Mouse (Mus musculus) heart, adult 18-20 months (tissue): ENCODE measurements around the gene Efcab11. TPM values are rescaled to one million over a fixed set of nuclear protein-coding genes. Genes with fewer than 3 reads are reported as not detected.

ENCODE experiments used
- DNase-seq, 2 experiments: peaks; one replicate each; pipeline ENCODE4 v3.0.0; 2021 to 2022; ENCODE audit warnings: mixed read lengths in 1 of 2
- long read RNA-seq, 2 experiments: library from polyadenylated mRNA; stranded (forward); transcript quantifications; one replicate each; pipeline ENCODE4 v2.0.0; 2021
- total RNA-seq, 2 experiments: library from RNA; stranded (reverse); gene quantifications; 2 replicates each; pipeline ENCODE4 v1.2.3; 2021

Gene Efcab11
- total RNA-seq = not detected
- long read RNA-seq, experiment 1, partial matches to known transcripts = 0 of 1 reads
- long read RNA-seq, experiment 1, other reads (novel, unspliced or antisense) = 1 of 1 reads
- long read RNA-seq, experiment 2 = 0 reads

DNA sequence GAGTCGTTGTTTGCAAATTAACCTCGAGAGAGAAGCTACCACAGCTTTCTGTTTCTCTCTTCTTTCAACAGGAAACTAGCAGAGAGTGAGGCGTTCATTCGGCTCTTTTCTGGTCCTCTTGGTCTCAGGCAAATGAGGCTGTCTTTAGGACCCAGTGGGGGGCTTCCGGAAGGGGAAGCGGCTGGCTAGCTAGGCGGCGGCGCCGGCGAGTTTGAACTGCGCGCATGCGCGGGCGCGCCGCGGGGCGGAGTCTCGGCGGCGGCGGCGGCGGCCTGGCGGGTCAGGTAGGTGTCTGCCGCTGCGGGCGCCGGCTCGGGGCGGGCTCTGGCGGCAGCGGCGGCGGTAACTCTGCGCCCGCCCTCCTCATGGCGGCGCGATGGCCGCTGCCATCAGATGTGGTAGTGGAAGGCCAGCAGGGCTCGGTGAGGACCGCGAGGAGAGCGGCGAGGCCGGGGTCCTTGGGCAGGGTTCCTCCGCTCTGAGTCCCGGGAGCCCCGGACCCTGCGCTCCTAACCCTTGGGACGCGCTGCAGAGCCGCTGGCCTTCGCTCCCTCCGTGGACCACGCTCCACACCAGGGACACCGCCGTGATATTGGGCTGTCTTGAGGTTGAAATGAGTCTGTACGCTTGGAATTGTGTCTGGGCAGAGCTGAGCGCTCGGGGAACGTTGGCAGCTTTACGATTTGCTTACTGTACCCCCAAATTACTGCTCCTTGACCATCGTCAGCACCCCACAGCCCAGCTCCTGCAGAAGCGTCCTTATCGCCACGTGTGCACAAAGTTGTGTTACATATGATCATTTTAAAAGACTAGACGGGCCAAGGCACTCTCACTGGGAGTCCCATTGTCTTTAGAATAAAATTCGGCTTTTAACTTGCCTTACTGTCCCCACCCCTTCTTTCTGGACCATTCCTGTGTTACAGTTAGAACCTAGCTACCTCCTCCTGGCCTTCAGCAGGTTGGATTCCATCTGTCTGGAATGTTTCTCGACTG, at the start of gene Efcab11, which contains the start of gene Tdp1:
TSS of gene Efcab11 (minus strand) at position 171 of the 993 bp plus-strand sequence.
TSS of gene Tdp1 (plus strand) at position 249 of the 993 bp plus-strand sequence.
- DNase-seq = peak; percentile 93 to 95

DNA sequence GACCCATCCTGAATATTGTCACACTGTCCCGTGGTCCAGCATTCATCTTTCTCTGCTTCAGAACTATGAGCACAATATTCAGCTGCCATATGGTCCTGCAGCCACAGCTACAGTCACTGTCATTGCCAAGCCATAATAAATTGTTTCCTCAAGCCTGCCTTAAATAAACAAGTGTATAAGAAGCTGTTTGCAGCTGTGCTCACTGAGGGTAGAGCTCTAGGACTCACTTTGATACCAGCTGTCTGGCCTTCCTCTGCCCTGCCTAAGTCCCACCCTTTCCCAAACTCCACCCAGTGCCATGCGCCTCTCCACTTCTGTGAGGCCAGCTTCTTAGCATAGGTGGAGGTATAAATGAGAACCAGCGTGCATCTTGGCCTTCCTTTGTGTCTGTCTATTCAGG, 49.4 kb upstream of the Efcab11 start:
- DNase-seq = no peak

DNA sequence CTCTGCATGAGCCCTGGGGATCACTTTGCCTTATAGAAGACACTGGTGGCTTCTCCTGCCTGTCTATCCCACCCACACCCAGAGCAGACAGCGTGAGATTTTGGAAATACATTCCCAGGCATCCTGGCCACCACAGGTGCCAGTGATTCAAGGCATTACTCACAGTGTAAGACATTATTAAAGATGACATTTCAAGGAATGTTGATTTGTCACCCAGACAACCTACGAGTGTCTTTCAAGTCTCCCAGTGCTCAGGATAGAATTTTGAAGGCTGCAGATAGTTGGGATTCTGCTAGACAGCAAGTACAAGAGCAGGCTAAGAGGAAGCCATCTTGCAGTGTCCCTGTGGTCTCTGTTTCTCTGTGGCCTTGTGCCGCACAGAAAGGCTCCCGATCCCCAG, 48.0 kb upstream of the Efcab11 start:
- DNase-seq = no peak

DNA sequence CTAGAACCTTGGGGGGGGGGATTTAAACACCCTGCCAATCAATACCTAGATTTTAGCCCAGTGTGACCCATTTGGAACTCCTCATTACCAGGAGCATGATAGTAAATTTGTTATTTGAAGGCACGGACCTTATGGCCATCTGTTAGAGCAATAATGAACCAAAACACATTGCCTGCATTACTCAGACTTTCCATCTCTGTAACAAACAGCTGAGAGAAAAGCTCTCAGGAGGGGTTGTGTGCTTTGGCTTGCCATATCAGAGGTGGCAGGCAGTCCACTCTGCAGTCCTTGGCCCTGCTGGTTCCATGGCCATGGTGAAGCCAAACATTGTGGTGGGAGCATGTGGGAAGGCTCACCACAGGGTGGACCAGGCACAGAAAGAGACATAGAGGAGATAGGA, 44.9 kb upstream of the Efcab11 start:
- no peak for DNase-seq

DNA sequence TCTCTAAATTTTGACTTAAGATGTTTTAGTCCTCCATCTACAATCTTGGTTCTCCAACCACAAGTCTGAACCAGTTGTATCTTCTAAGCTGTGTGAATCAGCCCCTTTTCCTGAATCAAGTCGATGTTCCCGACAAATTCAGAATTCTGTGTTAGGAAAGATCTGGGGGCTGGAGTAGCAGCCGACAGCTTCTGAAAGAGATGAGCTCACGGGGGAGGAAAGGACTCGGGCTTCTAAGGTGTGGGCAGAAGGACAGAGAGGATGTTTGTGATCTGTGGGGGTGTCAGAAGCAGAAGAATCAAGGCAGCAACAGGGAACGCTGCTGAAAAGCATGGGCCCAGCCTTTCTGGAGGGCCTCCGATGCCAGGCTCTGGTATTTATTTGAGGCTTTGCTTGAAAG, 44.1 kb upstream of the Efcab11 start:
- DNase-seq = no peak

DNA sequence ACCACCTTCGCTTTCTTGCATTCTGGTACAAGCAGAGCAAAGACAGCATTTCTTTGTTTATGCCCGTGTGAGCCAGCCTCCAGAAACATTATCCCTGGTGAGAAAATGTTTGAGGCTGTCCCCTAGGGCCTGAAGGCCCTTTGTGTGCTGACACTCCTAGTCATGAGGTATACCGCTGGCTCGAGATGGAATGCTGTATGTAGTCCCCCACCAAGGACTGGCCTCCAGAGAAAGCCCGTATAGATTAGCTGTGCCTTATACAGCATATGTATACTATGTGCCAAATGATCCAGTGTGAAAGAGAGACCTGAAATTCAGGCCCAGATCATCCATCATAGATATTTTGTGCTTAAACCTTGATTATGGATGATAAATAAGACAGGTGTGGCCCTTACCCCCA, 39.5 kb upstream of the Efcab11 start:
- no peak for DNase-seq

DNA sequence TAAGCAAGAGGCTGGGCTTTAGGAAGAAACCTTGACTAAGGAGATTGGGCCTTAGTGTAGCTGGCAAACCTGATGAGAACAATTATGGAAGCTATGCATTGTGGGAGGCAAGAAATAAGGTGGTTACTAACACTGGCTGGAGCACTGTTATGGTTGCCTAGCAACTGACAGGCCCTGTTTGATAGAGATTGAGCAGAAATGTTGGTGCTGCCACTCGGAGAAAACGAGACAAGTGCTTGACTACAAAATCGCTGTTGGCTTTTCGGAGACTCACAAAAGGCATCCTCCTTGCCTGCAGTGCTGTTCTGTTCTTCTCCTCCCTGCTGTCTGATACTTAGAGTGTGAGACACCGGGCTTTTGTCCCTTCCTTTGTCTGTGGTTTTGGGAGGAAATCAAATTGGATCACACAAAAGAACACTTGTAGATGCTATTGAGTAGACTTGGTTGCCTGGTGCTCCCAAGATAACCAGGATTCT, 38.9 kb upstream of the Efcab11 start:
- DNase-seq = no peak

DNA sequence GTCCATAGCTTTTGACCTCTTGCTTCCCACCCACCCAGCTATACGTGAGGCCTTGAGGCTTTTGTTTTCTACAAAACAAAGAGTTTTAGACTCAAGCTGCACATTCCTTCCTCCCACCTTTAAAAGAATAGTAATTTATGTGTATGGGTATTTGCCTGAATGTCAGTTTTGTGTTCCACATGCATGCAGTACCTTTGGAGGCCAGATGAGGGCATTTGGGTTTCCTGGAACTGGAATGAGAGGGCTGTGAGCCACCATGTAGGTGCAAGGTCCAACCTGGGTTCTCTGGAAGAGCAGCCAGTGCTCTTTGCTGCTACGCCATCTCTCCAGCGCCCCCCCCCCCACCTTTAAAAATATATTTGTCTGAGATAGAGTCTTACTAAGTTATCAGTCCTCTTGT, 36.8 kb upstream of the Efcab11 start:
- DNase-seq = no peak

DNA sequence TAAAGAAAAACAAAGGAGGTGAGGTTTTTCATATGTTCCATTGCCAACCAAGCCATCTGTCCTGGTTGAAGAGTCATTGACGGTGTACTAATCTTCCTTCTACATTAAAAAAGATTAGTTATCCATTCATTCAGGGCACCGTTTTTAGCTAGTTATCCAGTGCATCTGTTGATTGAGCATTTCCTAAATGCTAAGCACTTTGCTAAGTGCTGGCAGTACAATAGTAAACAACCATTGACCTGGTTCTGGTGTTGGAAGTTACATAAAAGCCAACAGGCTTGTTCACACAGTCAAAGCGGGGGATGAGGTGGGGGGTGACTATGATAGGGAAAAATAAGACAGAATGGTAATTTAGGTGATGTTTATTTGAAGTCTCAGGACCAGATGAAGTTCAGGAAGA, 35.4 kb upstream of the Efcab11 start:
- DNase-seq = no peak

DNA sequence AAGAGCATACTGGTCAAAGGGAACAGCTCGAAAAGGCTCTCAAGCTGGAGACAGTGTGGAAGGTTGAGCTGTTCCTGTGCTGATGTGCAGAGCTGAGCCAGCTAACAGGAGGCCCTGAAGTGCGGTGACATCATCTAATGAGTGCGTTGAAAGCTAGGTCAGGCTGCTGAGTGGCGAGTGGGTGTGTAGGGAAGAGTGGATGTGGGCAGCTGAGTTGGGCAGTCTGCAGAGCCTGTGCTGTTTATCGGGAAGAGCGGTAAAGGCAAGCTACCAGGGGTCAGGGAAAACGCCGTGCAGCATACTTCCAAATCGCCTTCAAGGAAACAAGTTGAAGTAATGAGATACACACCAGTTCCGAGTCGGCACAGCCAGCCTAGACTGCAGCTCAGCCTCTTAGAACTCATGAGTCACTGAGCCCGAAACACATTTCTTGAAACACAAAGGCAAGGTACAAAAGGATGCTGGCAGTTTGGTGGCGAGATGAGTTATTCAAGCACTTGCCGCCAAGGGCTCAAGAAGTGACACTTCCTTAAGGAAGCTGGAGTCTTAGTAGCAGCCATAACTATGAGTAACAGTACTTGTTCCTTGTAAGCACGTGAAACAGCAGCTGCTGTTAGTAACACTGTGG, 33.7 kb upstream of the Efcab11 start:
- DNase-seq = no peak

DNA sequence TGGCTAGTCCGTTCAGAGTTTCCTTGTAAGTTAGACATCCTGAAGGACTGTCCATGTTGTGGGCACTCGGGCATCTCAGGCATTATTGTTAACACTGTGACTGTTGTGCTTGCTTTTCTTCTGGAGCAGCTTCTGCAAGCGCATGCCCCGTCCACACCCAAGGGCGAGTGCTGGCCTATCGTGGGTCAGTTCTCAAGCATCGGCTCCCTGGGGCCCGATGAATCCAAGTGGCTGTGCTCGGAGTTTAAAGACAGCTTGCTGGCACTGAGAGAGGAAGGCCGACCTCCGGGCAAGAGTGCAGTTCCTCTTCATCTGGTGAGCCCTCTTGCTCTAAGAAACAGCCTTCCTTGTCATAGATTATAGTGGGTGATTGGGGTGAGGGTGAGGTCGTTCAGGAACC, 27.2 kb upstream of the Efcab11 start:
- DNase-seq = no peak

DNA sequence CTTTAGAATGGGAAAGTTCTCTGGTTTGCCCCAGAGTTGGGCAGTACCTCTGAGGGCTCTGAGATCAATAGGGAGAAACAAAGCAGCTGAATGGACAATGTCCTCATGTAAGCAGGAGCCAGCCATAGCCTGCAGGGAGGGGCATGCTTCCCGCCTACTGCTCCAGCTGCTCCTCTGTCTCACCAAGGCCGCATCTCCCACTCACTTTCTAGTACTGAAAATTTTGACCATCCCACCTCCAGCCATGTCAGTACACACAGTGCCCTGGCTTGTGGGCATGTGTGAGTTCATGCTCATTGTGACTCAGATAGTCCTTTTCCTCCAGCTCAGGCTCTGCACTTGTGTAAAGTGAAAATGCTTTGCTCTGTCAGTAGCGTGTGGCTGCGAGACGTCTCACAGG, 20.3 kb upstream of the Efcab11 start:
- no peak for DNase-seq

DNA sequence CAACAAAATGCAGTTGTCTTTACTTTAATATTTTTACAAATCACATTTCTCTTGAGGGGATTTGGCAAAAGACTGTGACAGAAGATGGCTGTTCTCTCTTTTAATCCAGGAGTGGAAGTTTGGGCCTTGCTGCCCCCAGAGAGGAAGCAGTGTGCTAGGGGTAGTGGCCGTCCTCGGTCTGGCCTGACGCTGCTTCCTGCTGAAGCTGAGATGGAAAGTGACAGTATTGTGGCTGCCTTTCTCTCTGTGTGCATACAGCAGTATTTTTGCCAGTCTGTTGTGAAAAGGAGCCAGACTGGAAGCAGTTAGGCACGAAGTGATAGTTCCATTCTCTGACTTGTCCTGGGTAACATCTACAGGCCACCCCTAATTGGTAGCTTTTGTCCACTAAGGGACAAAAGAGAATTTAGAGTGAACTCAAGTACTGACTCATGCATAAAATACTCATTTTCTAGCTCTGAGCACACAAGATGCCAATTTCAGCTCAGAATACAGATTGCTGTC, 18.7 kb upstream of the Efcab11 start:
- peak in 1 of 2 experiments; percentile 52 for DNase-seq

DNA sequence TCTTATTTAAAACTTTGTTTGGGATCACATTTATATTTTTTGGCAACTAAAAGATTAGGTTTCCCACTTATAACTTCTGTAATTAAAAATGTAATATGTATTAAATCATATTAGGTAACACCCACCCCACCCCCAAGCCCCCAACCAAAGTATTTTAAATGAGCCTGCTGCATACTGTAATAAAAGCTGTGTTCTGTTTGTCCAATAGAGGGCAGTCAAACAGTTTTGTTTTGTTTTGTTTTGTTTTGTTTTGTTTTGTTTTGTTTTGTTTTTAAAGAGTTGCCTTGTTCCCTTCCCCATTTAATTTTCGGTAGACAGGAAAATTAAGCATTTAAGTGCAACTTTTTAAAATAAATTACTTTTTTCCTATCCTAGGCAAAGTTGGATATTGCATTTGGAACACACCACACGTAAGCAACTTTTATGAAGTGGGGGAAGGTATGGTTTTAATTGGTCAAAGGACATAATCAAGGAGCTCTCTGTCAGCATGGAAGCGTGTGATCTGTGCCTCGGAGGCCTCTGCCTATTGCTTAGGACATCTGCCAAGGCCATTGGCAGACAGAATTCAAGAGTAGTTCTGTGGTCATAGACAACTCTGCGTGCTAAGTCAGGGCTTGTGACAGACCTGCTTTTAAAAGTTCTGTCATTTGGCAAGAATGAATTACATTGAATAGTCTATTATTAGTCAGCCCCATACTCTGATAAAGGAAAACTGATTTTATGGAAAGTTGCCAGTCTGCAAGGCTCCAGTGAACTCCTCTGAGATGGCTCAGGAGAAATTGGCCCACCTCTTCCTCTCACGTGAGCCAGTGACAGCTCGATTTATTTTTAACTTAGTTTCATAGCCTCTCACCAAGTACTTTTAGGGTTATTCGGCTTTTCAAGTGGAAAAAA, 18.0 kb upstream of the Efcab11 start:
- DNase-seq = peak; percentile 75 to 81

DNA sequence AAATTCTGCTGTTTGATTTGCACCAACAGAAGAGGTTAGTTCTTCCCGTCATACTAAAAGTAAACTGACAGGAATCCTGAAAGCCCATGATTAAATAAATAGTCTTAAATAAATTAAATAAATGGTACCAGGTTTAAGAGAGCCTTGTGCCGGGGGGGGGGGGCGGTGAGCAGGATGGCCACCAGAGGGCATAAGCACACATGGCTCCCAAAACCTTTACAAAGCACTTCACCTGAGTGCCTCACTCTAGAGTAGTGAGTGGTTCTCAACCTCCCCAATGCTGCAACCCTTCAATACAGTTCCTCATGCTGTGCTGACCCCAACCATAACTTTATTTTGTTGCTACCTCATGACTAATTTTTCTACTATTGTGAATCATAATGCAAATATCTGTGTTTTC, 15.8 kb upstream of the Efcab11 start:
- no peak for DNase-seq

DNA sequence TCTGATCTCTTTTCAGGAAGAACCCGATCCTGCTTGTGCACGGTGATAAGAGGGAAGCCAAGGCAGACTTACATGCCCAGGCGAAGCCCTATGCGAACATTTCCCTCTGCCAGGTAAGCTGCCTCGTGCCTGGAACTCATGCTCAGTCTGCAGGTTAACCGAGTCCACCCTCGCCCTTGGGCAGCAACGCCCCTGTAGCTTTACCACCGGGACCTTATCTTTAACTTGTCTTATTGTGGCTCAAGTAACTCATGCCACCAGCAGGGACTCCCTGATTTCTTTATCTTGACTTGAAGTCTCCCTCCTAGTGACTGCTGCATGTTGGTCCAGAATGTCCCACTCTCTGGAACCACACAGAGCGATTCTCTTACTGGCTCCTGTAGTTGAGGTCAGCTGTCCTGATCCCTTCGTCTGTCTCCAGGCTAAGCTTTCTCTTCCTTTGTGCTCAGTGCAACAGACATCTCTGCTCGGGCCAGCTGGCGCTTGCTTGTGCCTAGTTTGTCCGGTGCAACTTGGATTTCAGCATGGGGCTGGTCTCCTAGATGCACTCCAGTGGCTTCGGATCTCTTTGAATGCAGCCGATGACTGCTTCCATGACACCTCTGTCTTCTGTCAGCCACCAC, 14.1 kb upstream of the Efcab11 start:
- no peak for DNase-seq

DNA sequence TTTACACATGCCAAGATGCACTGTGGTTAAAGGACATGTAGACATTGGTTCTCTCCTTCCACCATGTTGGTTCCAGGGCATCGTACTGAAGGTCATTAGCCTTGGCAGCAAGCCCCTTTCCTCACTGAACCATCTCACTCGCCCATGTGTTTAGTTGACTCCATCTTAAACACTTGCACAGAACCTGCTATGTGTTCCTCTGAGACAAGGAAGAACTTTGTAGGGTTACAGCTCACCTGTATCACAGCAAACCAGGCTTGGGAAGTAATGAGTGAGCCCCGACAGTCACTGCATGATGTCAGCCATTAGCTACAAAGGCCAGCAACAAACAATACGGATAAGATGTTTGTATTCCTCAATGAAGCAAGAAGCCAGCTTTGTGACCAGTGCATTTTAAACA, 13.6 kb upstream of the Efcab11 start:
- no peak for DNase-seq

DNA sequence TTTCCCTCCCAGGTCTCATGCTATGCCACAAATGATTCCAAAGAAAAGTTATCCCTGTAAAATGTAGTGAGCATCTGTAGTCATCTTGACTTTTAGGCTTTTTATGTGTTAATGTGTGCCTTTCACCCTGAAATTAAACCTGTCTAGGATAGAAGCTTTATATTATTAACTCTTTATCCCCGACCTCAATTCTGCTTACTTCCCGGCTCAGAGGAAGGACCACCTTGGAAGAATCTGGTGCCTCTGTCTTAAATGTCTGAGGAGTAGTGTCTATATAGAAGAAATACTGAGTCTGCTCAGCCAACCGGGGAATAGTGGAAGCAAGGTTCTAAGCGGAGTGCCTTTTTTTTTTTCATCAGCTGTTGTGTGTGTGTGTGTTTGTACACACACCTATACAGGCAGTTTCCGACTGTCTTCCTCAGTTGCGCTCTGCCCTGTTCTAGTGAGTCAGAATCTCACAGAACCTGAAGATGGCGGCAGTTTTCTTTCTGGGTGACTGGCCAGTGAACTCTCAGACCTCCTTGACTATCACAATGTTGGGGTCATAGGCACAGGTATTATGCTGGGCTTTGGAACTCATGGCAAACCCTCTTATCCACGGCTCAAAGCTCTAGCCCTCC, 1.2 kb upstream of the Efcab11 start:
- DNase-seq = no peak

DNA sequence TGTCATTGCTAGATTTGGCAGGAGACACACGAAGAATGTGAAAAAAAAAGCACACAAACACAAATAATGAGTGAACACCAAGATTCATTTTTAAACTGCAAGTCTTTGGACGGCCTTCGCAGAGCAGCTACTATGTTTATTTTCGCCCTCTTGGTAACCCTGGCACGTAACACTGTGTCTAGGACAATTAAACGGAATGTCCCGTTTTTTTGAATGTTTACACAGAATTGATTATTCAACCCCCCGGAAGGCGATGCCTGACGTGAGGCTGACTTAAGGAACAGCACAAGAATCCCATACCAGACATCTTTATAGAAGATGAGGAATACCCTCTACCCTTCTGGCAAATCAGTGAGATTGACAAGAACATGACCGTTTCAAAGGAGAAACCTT, 530 bp downstream of the Efcab11 start:
- DNase-seq = peak in 1 of 2 experiments; percentile 15

DNA sequence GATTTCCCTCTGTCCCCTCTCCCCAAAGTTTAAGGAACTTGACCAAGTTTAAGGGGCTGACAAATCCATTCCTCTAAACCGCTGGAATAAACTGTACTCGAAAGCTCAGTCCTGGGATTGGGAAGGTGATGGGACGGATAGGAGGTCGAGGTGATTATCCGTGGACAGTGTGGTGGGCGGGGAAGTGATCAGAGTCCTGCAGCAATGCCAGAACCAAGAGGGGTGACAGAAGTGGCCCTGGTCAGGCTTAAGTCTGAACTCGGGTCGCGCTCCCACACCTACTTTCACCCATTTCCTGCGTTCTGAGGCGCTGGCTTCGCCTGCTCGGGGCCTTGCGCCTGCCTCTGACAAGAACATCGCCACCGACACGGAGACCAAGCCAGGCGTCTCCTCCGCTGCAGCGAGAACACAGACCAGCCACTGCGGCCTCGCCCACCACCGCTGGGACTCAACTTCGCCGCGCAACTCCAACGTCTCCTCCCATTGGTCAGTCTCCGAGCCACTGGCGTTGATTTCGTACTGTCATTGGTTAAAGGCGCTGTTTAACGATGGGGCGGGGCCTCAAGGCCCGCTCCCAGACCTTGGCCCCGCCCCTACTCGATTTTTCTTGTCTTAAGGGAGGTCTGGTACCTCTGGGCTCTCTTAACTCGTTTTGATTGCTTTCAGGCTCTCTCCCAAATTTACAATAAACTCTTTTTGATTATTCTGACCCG, 1.1 kb downstream of the Efcab11 start:
- DNase-seq = peak; percentile 92 to 93
